Mouse (Mus musculus) inflammation-experienced regulatory T-cells, adult 6 months (primary cell): ENCODE measurements around the gene Spata4. TPM values are rescaled to one million over a fixed set of nuclear protein-coding genes. Genes with fewer than 3 reads are reported as not detected.
"Not testable (repeated sequence)": the region's sequence is repeated elsewhere in the genome, so short reads cannot be mapped to it uniquely, and the experiment has no call there.

Source experiments
- ATAC-seq: one replicate; pipeline ENCODE4 v1.8.0; 2017
- polyA plus RNA-seq, 3 experiments: library from polyadenylated mRNA; unstranded; fragments of 100-300 nt; shearing (Covaris generic); gene quantifications; one replicate each; pipeline ENCODE4 v1.2.1; 2017

Gene Spata4
- polyA plus RNA-seq = not detected

DNA sequence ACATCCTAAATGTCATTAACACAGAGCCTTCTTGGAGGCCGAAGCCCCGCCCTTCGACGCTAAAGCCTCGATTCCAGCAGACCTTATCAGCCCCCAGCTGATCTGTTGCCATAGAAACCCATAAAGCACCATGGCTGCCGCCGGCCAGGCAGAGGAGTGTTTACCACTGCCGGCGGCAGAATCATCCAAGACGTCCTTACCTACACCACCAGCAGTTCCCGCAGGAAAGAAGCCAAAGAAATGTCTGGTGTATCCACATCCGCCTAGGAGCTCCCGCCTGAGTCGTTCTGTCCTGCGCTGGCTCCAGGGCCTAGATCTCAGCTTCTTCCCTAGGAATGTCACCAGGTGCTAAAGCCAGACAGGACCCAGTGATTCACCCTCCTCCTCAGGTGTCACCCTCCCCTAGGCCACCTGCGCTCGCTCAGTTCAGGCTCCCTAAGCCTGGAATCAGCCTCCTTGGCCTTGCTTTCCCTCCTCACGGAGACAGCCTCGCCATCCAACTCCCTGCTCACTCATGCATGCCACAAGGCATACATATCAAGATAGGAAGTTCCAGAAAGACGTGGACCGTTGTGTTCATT lies at the start of gene Spata4:
Spata4 (plus strand) TSS at position 111 of the 581 bp plus-strand sequence.
- no peak for ATAC-seq

DNA sequence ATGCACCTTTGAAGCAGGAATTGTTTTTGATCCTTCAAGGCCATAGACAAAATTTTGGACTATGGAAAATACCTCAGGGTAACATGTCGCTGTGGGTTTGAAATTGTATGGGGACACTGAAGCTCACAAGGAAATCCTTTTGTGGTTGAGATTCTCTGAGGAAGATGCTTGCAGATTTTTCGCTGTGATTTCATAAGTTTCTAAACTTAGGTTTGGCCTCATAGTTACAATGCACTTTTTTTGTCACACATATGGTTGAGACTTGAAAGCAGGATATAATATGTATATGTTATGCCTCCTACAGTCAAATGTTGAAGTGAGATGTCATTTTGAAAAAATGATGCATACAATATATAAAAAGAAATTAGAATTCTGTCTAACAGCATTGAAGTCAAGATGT lies 45.7 kb upstream of the Spata4 start:
- no peak for ATAC-seq

DNA sequence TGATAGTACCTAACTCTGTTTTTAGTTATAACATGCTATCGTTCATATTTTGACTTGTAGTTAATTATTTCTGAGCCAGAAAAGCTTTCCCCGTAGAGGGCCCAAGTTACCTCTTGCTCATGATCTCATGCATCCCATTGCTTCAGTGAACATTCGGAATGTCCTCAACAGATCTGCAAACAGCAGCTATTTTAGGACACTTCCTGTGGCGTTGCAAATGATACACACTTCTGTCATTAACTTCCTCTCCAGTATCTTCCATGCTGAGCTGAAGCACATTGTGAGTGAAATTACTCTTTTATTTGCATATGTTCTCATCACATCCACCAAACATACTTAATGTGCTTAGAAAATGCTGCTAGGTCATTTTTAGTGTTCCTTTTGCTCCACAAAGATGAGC lies 38.4 kb upstream of the Spata4 start:
- ATAC-seq = no peak

DNA sequence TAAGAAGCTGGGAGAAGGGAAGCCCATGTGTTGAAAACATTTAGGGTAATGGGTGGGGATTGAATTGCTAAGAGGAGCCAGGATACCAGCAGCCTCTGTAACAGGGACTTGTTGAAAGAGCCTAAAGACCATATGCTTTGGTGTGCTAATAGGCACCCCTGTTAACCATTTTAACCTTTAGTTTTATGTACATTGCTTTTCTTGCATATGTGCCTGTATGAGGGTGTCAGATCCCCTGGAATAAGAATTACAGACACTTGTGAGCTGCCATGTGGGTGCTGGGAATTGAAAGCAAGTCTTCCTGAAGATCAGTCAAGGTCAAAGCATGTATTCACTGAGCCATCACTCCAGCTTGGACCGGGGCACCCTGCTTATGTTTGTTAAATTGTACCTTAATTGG lies 35.4 kb upstream of the Spata4 start:
- ATAC-seq = no peak

DNA sequence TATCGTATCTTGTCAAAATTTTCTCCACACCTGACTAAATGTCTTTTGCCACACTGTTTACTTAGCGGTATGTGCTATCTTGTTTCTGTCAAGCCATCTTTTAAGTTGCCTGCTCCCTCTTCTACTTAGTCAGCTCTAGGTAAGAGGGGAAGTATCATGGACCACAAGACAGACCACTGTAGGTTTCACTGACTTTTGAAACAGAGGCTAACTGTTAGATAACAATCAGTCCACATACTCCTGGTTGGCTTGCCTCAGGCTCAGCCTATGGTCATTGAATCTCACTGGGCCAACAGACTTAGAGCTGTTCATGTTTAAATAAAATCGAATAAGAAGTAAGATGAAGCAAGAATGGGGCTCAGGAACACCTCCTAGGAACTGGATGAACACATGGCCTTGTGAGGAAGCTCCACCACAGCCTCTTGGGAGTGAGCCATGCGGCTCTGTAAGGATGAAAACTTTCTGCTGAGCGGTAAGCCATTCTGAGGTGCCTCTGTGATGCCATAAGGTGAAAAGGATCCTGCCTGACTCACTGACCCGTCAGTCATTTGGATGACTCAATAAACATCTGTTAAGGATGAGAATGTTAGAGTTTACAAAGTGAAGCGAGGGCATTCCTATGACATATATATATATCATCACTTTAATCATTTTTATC lies 34.8 kb upstream of the Spata4 start:
- ATAC-seq = no peak

DNA sequence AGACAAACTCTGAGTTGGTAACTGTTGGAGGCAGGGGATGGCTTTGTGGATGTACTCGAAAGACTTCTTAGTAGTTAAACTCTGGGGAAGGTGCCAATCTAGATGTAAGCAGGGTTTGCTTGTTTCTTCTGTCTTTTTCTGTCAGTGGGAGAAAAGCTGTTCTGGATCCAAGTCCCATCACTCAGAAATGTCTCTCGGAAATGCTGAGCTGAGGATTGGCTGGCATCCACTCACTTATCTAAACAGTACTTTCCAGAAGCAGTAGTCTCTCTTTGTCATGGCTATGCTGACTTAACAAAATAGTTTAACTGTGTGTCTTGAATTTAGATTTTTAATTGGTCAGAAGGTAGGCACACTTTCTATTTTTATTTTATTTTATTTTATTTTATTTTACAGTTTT lies 33.4 kb upstream of the Spata4 start:
- no peak for ATAC-seq

DNA sequence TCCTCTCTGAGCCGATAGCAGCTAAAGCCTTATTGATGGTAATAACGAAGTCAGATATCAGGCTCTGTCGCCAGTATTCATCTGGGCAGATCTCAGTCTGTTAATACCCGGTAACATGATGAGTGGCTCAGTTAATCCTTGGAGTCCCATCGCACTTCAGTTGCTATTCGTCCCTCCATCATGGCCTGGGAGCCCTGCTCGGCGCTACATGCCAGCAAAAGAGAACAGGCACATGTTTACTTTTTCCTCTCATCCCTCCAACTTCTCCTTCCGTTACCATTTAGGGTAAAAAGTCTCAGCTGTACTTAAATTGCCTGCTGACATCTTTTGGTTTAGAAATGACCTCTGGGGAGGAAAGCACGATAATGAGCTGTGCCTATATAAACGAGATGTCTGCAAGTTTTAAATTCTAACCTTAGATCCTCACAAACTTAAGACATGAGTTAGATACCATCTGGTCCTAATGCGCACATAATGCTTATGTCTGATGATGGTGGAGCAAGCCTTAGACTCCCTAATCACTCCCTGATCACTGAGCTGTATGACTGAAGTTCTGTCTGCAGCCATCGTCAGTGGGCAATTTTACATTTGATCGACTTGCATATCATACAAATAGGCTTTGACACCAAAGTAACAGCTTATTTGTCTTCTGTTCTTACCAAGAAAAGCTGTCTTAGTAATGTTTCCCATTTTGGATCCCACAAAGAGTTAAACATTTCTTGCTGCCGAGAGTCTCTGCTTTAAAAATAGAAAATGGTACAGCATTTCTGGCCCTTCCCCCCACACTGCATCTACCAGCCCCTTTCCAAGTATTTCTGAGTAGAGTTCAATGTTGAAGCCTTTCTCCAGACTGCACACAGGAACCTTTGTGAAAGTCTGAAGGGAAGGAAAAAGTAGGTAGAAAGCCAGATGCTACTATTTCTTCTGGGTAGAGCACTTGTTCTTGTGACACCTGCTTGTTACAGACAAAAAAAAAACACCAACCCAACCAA lies 29.7 kb upstream of the Spata4 start:
- no peak for ATAC-seq

DNA sequence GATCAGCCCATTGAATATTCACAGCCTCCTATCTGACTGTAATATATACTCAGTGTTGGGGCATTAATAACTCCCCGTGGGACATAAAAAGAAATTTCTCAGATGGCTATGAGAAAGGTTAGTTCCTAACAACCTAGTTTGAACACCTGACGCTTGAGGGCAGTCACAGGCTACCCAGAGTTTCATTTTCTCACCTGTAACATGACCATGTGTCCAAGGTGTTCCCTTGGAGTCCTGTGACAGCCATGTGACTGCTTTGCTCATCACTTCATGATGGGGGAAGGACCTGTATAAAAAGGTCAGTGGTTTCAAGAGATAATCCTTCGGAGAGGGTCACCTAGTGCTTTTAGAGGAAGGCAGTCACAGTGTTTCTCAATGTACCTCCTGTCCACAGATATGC lies 19.1 kb upstream of the Spata4 start:
- ATAC-seq = no peak

DNA sequence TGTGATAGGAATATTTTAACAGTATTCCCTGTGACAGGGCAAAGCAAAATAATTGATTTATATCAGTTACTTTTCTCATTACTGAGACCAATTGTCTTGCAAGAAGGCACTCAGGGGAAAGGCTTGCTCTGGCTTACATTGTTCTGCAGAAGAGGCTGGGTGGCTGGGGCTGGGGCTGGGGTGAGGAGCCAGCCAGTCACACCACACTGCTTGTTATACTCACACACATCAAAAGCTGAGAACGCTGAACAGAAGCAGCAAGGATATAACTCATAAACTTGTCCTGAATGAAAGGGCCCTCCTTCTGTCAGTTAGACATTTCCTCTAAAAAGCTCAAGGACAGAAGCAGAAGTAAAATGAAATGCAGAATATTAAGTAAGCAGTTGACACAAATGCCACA lies 17.7 kb upstream of the Spata4 start:
- no peak for ATAC-seq

DNA sequence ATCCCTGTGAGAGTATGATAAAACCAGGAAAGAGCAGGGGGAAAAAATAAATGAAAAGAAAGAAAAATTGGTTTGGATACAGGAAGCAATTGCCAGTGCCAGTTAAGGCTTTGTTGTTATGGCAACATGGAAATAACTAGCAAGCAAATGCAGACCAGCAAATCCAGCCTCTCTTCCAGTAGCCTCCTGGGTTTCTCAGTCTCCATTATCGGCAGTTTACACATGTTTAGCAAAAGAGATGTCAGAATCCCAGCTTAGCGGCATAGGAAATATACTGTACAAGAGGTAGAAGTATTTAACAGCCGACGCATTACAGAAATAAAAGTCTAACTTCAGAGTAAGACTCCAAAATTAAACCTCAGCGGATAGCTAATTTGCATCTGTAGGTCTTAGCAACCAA lies 5.9 kb upstream of the Spata4 start:
- no peak for ATAC-seq

DNA sequence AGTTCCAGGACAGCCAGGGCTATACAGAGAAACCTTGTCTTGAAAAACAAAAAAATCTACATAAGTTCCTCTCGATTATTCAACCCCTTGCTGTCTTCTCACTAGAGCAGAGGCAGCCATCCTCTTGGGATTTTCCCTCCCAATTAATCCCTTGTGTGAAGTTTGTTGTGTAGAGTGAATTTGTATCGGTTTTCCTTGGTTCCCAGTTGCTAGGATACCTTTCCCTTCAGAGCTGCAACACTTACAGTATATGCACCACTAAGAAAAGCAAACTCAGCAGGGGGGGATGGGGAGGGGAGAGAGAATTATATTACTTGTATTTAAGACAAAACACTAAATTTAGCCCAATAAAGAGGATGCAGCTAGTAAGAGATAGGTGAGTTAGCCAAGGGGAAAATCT lies 4.5 kb upstream of the Spata4 start:
- ATAC-seq = no peak

DNA sequence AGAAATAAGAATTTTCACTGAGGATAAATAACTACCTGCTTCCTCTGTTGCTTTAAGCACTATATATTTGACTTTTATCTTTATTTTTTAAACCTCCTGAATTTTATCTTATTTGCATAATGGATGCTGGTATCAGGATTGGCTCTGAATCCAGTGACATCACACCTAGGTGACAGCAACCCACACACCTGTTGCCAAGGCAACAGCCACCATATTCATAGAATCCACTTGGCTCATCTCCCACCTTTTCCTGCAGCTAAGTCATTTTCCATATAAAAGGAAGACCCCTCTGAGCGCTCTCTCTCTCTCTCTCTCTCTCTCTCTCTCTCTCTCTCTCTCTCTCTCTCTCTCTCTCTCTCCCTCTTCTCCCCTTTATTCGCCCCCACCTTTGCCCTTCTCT lies 3.6 kb upstream of the Spata4 start:
- ATAC-seq = no peak

DNA sequence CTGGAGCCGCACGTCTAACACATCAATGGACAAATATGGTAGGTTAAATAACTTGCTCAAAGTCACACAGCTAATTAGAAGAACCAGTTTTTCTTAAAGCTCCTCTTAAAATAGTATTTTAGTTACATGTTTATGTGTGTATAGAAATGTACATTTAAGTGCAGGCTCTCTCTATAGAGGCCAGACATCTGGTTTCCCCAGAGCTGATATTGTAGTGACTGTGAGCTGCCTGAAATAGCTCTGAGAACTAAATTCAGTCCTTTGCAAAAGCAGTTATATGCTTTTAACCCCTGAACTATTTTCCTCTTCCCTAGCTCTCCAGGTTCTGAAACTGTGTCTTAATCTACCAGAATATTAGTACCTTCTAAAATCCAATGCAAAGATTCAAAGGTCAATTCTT lies 3.2 kb upstream of the Spata4 start:
- ATAC-seq = no peak

DNA sequence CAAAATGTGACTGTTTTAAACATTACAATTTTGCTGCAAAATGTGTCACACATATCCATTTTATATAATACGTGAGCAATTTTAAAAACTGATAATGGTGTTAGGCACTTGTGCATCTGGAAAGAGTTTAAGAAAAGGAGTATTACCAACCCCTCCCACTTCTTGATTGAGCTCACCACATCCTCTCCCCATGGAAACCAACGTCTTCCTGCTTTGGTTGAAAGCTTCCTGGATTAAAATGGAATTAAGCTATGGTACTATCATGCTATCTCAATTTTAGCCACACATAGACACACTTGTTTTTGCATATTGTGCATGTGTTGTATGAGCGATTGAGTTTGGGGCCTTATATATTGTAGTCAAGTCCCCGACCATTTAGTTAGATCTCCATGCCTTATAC lies 2.9 kb downstream of the Spata4 start:
- no peak for ATAC-seq

DNA sequence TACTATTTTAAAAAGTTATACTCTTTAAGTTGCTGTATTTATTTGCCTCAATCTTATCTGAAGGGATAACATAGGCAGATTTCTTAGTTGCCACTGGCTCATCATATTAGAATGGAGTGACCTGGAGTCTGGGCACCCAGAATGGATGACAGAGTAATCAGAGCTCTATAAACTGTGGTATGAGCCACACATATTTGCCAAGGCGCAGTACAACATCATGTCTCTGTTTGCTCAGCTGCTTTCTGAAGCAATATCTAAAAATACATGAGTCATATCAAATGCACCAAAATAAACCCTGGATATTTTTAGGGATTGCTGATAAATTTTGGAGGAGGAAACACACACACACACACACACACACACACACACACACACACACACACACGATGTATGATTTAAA lies 8.8 kb downstream of the Spata4 start:
- ATAC-seq = no peak

DNA sequence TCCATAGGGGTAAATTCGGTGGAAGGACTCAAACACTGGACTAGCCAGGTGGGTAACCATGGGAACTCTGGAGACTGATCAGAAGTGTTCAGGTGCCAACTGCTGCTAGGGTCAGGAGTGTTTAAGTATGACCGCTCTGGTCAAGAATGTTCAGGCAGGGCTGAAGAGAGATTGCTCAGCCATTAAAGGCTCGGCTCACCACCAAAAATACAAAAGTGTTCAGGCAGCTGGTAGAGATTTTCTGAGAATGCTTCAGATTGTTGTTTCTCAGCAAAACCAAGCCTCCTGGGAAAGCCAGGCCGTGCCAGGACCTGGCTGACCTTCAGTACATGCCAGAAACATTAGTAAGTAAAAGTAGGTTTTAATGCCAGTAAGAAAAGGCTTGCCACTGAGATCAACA lies 9.7 kb downstream of the Spata4 start:
- ATAC-seq = no peak

DNA sequence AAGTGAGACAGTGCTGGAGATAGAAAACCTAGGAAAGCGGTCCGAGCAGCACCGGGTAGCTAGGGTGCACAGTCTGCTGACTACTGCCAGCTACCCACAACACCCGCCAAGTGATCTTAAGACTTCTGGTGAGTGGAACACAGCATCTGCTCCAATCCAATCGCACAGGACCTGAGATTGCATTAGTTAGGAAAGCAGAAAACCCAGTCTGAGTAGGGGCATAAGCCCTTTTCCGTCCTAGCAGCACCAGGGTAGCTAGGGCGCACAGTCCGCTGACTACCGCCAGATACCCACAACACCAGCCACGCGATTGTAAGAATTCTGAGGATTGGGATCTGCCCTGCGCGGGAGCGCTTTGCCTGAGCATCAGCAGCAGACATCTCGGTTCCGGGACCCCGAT lies 16.1 kb downstream of the Spata4 start:
- not testable (repeated sequence) for ATAC-seq

DNA sequence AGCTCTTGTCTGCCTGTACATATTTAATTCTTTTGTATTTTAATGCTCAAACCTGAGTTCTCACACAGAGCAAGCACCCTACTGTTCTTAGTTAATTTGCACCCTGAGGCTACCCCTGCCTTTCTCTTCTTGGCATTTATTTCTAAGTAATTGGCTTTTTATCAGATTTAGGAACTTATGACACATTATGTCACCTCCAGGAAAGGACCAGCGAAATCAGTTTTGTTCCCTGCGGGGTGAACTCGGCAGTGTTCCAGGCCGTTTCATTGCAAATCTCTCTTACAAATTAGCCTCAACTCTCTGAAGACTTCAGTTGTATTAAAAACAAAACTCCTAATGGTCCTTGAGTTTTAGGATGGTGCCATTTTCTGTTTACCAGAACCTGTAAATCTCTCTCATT lies 38.1 kb downstream of the Spata4 start:
- ATAC-seq = no peak

Other genes with a start within 250 kb of the Spata4 start
- not detected for gene Asb5, start 71.2 kb upstream of the Spata4 start, polyA plus RNA-seq
- gene Spcs3, start 70.8 kb upstream of the Spata4 start, polyA plus RNA-seq = 100 to 1,000 TPM; 115 to 184 (median 120) TPM